Mouse (Mus musculus): Measurements from ENCODE around the gene Gpr156.

The Gpr156 gene

GRCm38 (mm10) chr16:38005471-38005870, 89.2 kb downstream of the Gpr156 start:
- DNase-seq = no peak

- DNase-seq = no peak
Observed at GRCm38 (mm10) chr16:38008371-38008770, 92.1 kb downstream of the Gpr156 start.

- DNase-seq = no peak
Observed at GRCm38 (mm10) chr16:38009041-38009825, 92.9 kb downstream of the Gpr156 start.

- DNase-seq = no peak
Observed at GRCm38 (mm10) chr16:38011486-38011885, 95.2 kb downstream of the Gpr156 start.

- DNase-seq = no peak
Observed at GRCm38 (mm10) chr16:38012382-38012781, 96.1 kb downstream of the Gpr156 start.

GRCm38 (mm10) chr16:38012891-38013290, 96.6 kb downstream of the Gpr156 start:
- no peak for DNase-seq

- peak; percentile 26 for DNase-seq
Observed at GRCm38 (mm10) chr16:38014951-38015350, 98.7 kb downstream of the Gpr156 start.

- no peak for DNase-seq
Observed at GRCm38 (mm10) chr16:38016928-38017524, 100.7 kb downstream of the Gpr156 start.

GRCm38 (mm10) chr16:38017958-38018376, 101.7 kb downstream of the Gpr156 start:
- no peak for DNase-seq

- peak in 1 of 2 experiments; percentile 9 for DNase-seq
Observed at GRCm38 (mm10) chr16:38032644-38033043, 116.3 kb downstream of the Gpr156 start.

GRCm38 (mm10) chr16:38033071-38033470, 116.8 kb downstream of the Gpr156 start:
- DNase-seq = peak; percentile 15 to 16

GRCm38 (mm10) chr16:38038101-38038500, 121.8 kb downstream of the Gpr156 start:
- DNase-seq = peak; percentile 10 to 52

- no peak for DNase-seq
Observed at GRCm38 (mm10) chr16:38042160-38042559, 125.9 kb downstream of the Gpr156 start.

GRCm38 (mm10) chr16:38044551-38044950, 128.3 kb downstream of the Gpr156 start:
- no peak for DNase-seq

GRCm38 (mm10) chr16:38047781-38048558, 131.7 kb downstream of the Gpr156 start:
- DNase-seq = peak in 1 of 2 experiments; percentile 6

Measured in kidney, adult 8-10 months (tissue).